Mouse (Mus musculus): ENCODE results near the gene Olfr847. TPM values are rescaled to one million over a fixed set of nuclear protein-coding genes. Genes with fewer than 3 reads are reported as not detected.

The Olfr847 gene
- not detected in 2 replicates for polyA plus RNA-seq (2015; fragmentation: Nextera tagmentation; extraction: Ambion mirVana)

GRCm38 (mm10) chr9:19378569-19378968 is at the start of gene Olfr847:
Gene Olfr847, minus strand, starts transcription at chr9:19378669.

GRCm38 (mm10) chr9:19363905-19364304 is 14.6 kb downstream of the Olfr847 start, which contains the start of gene Olfr846:
Gene Olfr846, minus strand, starts transcription at chr9:19364005.

GRCm38 (mm10) chr9:19336157-19336556 is 42.3 kb downstream of the Olfr847 start, which contains the start of gene Olfr845:
Gene Olfr845, plus strand, starts transcription at chr9:19336457.

Other genes starting within 250 kb of the Olfr847 start
- gene Olfr837, start 242.4 kb downstream of the Olfr847 start, polyA plus RNA-seq (2015; fragmentation: Nextera tagmentation; extraction: Ambion mirVana) = not detected in 2 replicates
- not detected in 2 replicates for gene Olfr839-ps1, start 201.4 kb downstream of the Olfr847 start, polyA plus RNA-seq (2015; fragmentation: Nextera tagmentation; extraction: Ambion mirVana)
- not detected in 2 replicates for gene Olfr843, start 126.7 kb downstream of the Olfr847 start, polyA plus RNA-seq (2015; fragmentation: Nextera tagmentation; extraction: Ambion mirVana)
- not detected in 2 replicates for gene Olfr844, start 62.3 kb downstream of the Olfr847 start, polyA plus RNA-seq (2015; fragmentation: Nextera tagmentation; extraction: Ambion mirVana)
- gene Olfr845, start 42.2 kb downstream of the Olfr847 start, polyA plus RNA-seq (2015; fragmentation: Nextera tagmentation; extraction: Ambion mirVana) = not detected in 2 replicates
- gene Olfr846, start 14.7 kb downstream of the Olfr847 start, polyA plus RNA-seq (2015; fragmentation: Nextera tagmentation; extraction: Ambion mirVana) = not detected in 2 replicates
- gene Olfr849, start 61.6 kb upstream of the Olfr847 start, polyA plus RNA-seq (2015; fragmentation: Nextera tagmentation; extraction: Ambion mirVana) = not detected in 2 replicates
- not detected in 2 replicates for gene Olfr850, start 99.6 kb upstream of the Olfr847 start, polyA plus RNA-seq (2015; fragmentation: Nextera tagmentation; extraction: Ambion mirVana)
- gene Olfr851, start 114.6 kb upstream of the Olfr847 start, polyA plus RNA-seq (2015; fragmentation: Nextera tagmentation; extraction: Ambion mirVana) = not detected in 2 replicates
- not detected in 2 replicates for gene Olfr853, start 162.4 kb upstream of the Olfr847 start, polyA plus RNA-seq (2015; fragmentation: Nextera tagmentation; extraction: Ambion mirVana)
- not detected in 2 replicates for gene Olfr854, start 188.7 kb upstream of the Olfr847 start, polyA plus RNA-seq (2015; fragmentation: Nextera tagmentation; extraction: Ambion mirVana)
- not detected in 2 replicates for gene Olfr855, start 203.9 kb upstream of the Olfr847 start, polyA plus RNA-seq (2015; fragmentation: Nextera tagmentation; extraction: Ambion mirVana)
- 11.2 and 12.9 TPM in 2 replicates for gene Zfp317, start 243.4 kb upstream of the Olfr847 start, polyA plus RNA-seq (2015; fragmentation: Nextera tagmentation; extraction: Ambion mirVana)